Comparison of ENCODE assay signal across 22 mouse cellular contexts in genomic region chr3:141871805-141872204, GRCm38 (mm10).
DNase-seq lines count a peak whose midpoint lies in the region; ATAC-seq and TF ChIP-seq lines count a peak whose summit lies in the region.
"Had no signal": no experiment of that assay in that cellular context is flagged by ENCODE, and none has a peak within 500 bp of the region (broad histone marks: within the 10 kb centered on the region; RNA-seq: fewer than 3 reads in every experiment).

No protein-coding gene starts in this region.

- H3K36me3 ChIP-seq in hindbrain, embryonic 10.5 days, result peaks cover 27% of the 10 kb centered on the region
- no peaks in the 10 kb centered on the region for H3K36me3 ChIP-seq in hindbrain, embryonic 16.5 days (ENCODE audit: control insufficient read depth, insufficient read depth, low read length)
- no peaks in the 10 kb centered on the region for H3K36me3 ChIP-seq in hindbrain, embryonic 11.5 days (ENCODE audit: control insufficient read depth, insufficient read depth, low read length)
- no peaks in the 10 kb centered on the region for H3K36me3 ChIP-seq in hindbrain, postnatal 0 days (ENCODE audit: insufficient read depth, low read length)
- H3K36me3 ChIP-seq in neural tube, embryonic 11.5 days (ENCODE audit: control insufficient read depth, insufficient read depth, low read length), result peaks cover 2% of the 10 kb centered on the region
- H3K36me3 ChIP-seq in neural tube, embryonic 12.5 days, result peaks cover 8% of the 10 kb centered on the region; the same call in 1 of the 2 replicates
- no peaks in the 10 kb centered on the region for H3K36me3 ChIP-seq in neural tube, embryonic 15.5 days
- H3K36me3 ChIP-seq: G1E had no signal

- TF ChIP-seq CTCF in hindbrain, postnatal 0 days (IDR thresholded peaks at IDR 0.05; ENCODE audit: low read depth), result no peak

- WGBS in hindbrain, embryonic 10.5 days, result 77% methylated on average over 3 of the region's 3 CpGs
- WGBS in hindbrain, embryonic 16.5 days, result 71% methylated on average over 3 of the region's 3 CpGs
- 66% methylated on average over 3 of the region's 3 CpGs for WGBS in hindbrain, embryonic 11.5 days
- WGBS in hindbrain, postnatal 0 days, result 78% methylated on average over 3 of the region's 3 CpGs
- WGBS in neural tube, embryonic 11.5 days, result 59% methylated on average over 3 of the region's 3 CpGs
- WGBS in neural tube, embryonic 12.5 days, result 56% methylated on average over 3 of the region's 3 CpGs
- 37% methylated on average over 3 of the region's 3 CpGs for WGBS in neural tube, embryonic 15.5 days

- peaks cover 16% of the 10 kb centered on the region for H3K4me1 ChIP-seq in hindbrain, embryonic 10.5 days (replicated peaks)
- H3K4me1 ChIP-seq in hindbrain, embryonic 16.5 days (ENCODE audit: control insufficient read depth, insufficient read depth, low read depth, low read length), result no peaks in the 10 kb centered on the region
- H3K4me1 ChIP-seq in hindbrain, embryonic 11.5 days (replicated peaks; ENCODE audit: control insufficient read depth, insufficient read depth, low read length), result 0 out of 2 replicates have a peak, but pooled peaks cover 4% of the 10 kb centered on the region
- no peaks in the 10 kb centered on the region for H3K4me1 ChIP-seq in hindbrain, postnatal 0 days (ENCODE audit: insufficient read depth, low read length)
- H3K4me1 ChIP-seq in neural tube, embryonic 11.5 days (ENCODE audit: control insufficient read depth, insufficient read depth, low read length), result no peaks in the 10 kb centered on the region
- H3K4me1 ChIP-seq in neural tube, embryonic 12.5 days, result peaks cover 3% of the 10 kb centered on the region; the same call in 1 of the 2 replicates
- no peaks in the 10 kb centered on the region for H3K4me1 ChIP-seq in neural tube, embryonic 15.5 days

- no peaks in the 10 kb centered on the region for H3K27me3 ChIP-seq in hindbrain, embryonic 10.5 days (ENCODE audit: insufficient read depth, poor library complexity, severe bottlenecking)
- H3K27me3 ChIP-seq in hindbrain, embryonic 16.5 days (replicated peaks; ENCODE audit: control insufficient read depth, insufficient read depth, low read length), result no peaks in the 10 kb centered on the region
- H3K27me3 ChIP-seq in hindbrain, embryonic 11.5 days (ENCODE audit: control insufficient read depth, insufficient read depth, low read length), result no peaks in the 10 kb centered on the region
- no peaks in the 10 kb centered on the region for H3K27me3 ChIP-seq in hindbrain, postnatal 0 days (ENCODE audit: insufficient read depth, low read length)
- no peaks in the 10 kb centered on the region for H3K27me3 ChIP-seq in neural tube, embryonic 11.5 days (ENCODE audit: control insufficient read depth, insufficient read depth, low read length)
- H3K27me3 ChIP-seq in neural tube, embryonic 12.5 days (replicated peaks), result no peaks in the 10 kb centered on the region
- no peaks in the 10 kb centered on the region for H3K27me3 ChIP-seq in neural tube, embryonic 15.5 days (replicated peaks)
- H3K27me3 ChIP-seq: CH12.LX had no signal

- H3K4me2 ChIP-seq in hindbrain, embryonic 16.5 days (ENCODE audit: low read length), result no peak overlapping the region
- H3K4me2 ChIP-seq in hindbrain, embryonic 11.5 days (replicated peaks; ENCODE audit: low read depth, low read length), result no peak overlapping the region
- no peak overlapping the region for H3K4me2 ChIP-seq in hindbrain, postnatal 0 days (ENCODE audit: low read depth, low read length)
- H3K4me2 ChIP-seq in neural tube, embryonic 11.5 days (ENCODE audit: low read depth), result no peak overlapping the region
- H3K4me2 ChIP-seq in neural tube, embryonic 12.5 days (replicated peaks), result no peak overlapping the region
- no peak overlapping the region for H3K4me2 ChIP-seq in neural tube, embryonic 15.5 days

- H3K9ac ChIP-seq in hindbrain, embryonic 16.5 days (ENCODE audit: low read depth, low read length), result no peak overlapping the region
- no peak overlapping the region for H3K9ac ChIP-seq in hindbrain, embryonic 11.5 days (ENCODE audit: low read depth, low read length)
- no peak overlapping the region for H3K9ac ChIP-seq in hindbrain, postnatal 0 days (replicated peaks; ENCODE audit: low read length)
- H3K9ac ChIP-seq in neural tube, embryonic 11.5 days (ENCODE audit: low read length), result no peak overlapping the region
- H3K9ac ChIP-seq in neural tube, embryonic 12.5 days, result no peak overlapping the region
- no peak overlapping the region for H3K9ac ChIP-seq in neural tube, embryonic 15.5 days (replicated peaks)

- peak overlapping the region; percentile 24 for H3K27ac ChIP-seq in hindbrain, embryonic 10.5 days
- H3K27ac ChIP-seq in hindbrain, embryonic 16.5 days (ENCODE audit: low read depth, low read length), result no peak overlapping the region
- H3K27ac ChIP-seq in hindbrain, embryonic 11.5 days (ENCODE audit: low read depth, low read length), result no peak overlapping the region
- H3K27ac ChIP-seq in hindbrain, postnatal 0 days, result no peak overlapping the region
- no peak overlapping the region for H3K27ac ChIP-seq in neural tube, embryonic 11.5 days (ENCODE audit: low read depth, low read length)
- H3K27ac ChIP-seq in neural tube, embryonic 12.5 days, result no peak overlapping the region
- no peak overlapping the region for H3K27ac ChIP-seq in neural tube, embryonic 15.5 days (replicated peaks)

- no peak for ATAC-seq in hindbrain, embryonic 16.5 days
- peak; percentile 63 for ATAC-seq in hindbrain, embryonic 11.5 days (ENCODE audit: low FRiP score)
- ATAC-seq in hindbrain, postnatal 0 days, result no peak
- peak; percentile 70 for ATAC-seq in neural tube, embryonic 11.5 days (ENCODE audit: insufficient read depth, low FRiP score, low TSS enrichment)
- peak; percentile 75 for ATAC-seq in neural tube, embryonic 12.5 days (ENCODE audit: low FRiP score, low read depth)
- no peak for ATAC-seq in neural tube, embryonic 15.5 days (ENCODE audit: low FRiP score)
- ATAC-seq: activated CD4-positive, CD25-positive, alpha-beta regulatory T cell, adult 4 months; CD4-positive, CD25-positive, alpha-beta regulatory T cell, adult 4 months; Patski had no signal

- H3K4me3 ChIP-seq in hindbrain, embryonic 10.5 days, result no peak overlapping the region
- H3K4me3 ChIP-seq in hindbrain, embryonic 16.5 days (ENCODE audit: low read length), result no peak overlapping the region
- no peak overlapping the region for H3K4me3 ChIP-seq in hindbrain, embryonic 11.5 days (ENCODE audit: low read depth, low read length)
- no peak overlapping the region for H3K4me3 ChIP-seq in hindbrain, postnatal 0 days (ENCODE audit: low read length)
- H3K4me3 ChIP-seq in neural tube, embryonic 11.5 days (ENCODE audit: low read depth, low read length), result no peak overlapping the region
- no peak overlapping the region for H3K4me3 ChIP-seq in neural tube, embryonic 12.5 days
- H3K4me3 ChIP-seq in neural tube, embryonic 15.5 days (replicated peaks), result no peak overlapping the region

- DNase-seq in hindbrain, embryonic 10.5 days (ENCODE audit: low spot score), result no peak
- no peak for DNase-seq in hindbrain, embryonic 11.5 days (ENCODE audit: low spot score)
- DNase-seq in hindbrain, postnatal 0 days (ENCODE audit: low spot score), result no peak
- no peak for DNase-seq in neural tube, embryonic 11.5 days (ENCODE audit: low spot score)
- DNase-seq in neural tube, embryonic 10.5 days (ENCODE audit: extremely low spot score, low spot score), result no peak
- DNase-seq: adrenal gland, adult 2 months; adrenal gland, adult 8-10 months; adrenal gland, postnatal 10 days; adrenal gland, postnatal 14 days; adrenal gland, postnatal 25 days; adrenal gland, postnatal 36 days; B cell, adult 2 months; cerebellum, adult 11 months; cerebellum, adult 11-12 months had no signal

- H3K9me3 ChIP-seq in hindbrain, embryonic 10.5 days, result peaks cover 2% of the 10 kb centered on the region; the same call in 1 of the 2 replicates
- H3K9me3 ChIP-seq in hindbrain, embryonic 16.5 days (ENCODE audit: control insufficient read depth, low read length), result peaks cover 2% of the 10 kb centered on the region; the same call in 1 of the 2 replicates
- H3K9me3 ChIP-seq in hindbrain, embryonic 11.5 days (ENCODE audit: control insufficient read depth, low read length), result no peaks in the 10 kb centered on the region
- no peaks in the 10 kb centered on the region for H3K9me3 ChIP-seq in hindbrain, postnatal 0 days (ENCODE audit: low read length)
- H3K9me3 ChIP-seq in neural tube, embryonic 11.5 days (ENCODE audit: control insufficient read depth, low read length), result no peaks in the 10 kb centered on the region
- peaks cover 3% of the 10 kb centered on the region; the same call in 1 of the 2 replicates for H3K9me3 ChIP-seq in neural tube, embryonic 12.5 days
- no peaks in the 10 kb centered on the region for H3K9me3 ChIP-seq in neural tube, embryonic 15.5 days (replicated peaks)
- H3K9me3 ChIP-seq: G1E had no signal

Comparison
In these comparisons a context has a peak if more than half of its experiments do, and no peak if none do; other contexts are left out.
1. ATAC-seq: peak in hindbrain, embryonic 11.5 days (single experiment), neural tube, embryonic 11.5 days (single experiment) and neural tube, embryonic 12.5 days (single experiment); none in hindbrain, embryonic 16.5 days (single experiment), hindbrain, postnatal 0 days (single experiment) and neural tube, embryonic 15.5 days (single experiment).